Mouse (Mus musculus): ENCODE results near the gene Gm11985. TPM values are rescaled to one million over a fixed set of nuclear protein-coding genes. Genes with fewer than 3 reads are reported as not detected.

Gene Gm11985
- polyA plus RNA-seq, 1 experiment from 2014 or later, result not detected

DNA sequence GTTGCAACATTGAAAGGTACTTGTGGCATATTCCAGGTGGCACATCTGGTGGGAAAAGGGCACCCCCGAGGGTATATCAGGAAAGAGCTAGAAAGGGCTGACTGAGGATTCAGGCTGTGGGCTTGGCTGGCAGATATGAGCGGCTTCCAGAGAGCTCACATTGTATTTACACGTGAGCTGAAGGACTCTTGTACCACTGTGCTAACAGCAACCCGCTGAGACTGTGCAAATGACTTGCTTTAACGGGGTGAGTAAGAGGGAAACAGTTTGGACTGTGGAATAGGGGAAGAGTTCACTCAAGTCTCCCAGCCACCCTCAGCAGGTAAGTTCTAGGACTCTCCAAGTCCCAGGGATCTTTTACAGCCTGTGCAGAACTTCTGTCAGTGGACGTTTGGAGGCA lies 14.7 kb downstream of the Gm11985 start:
- no peaks in the 10 kb centered on the region for H3K36me3 ChIP-seq (ENCODE audit: control insufficient read depth, insufficient read depth, low read length)
- 81% methylated on average over 6 of the region's 6 CpGs for WGBS
- no peak for DNase-seq (ENCODE audit: low spot score, missing footprints)
- no peak overlapping the region for H3K9ac ChIP-seq (ENCODE audit: low read length)
- no peak for ATAC-seq (ENCODE audit: low FRiP score)
- H3K27me3 ChIP-seq (ENCODE audit: control insufficient read depth, insufficient read depth, low read length), result no peaks in the 10 kb centered on the region
- H3K4me1 ChIP-seq (ENCODE audit: control insufficient read depth, insufficient read depth, low read length), result no peaks in the 10 kb centered on the region
- no peak overlapping the region for H3K27ac ChIP-seq (ENCODE audit: low read depth, low read length)
- no peak overlapping the region for H3K4me3 ChIP-seq (ENCODE audit: low read depth, low read length)
- no peaks in the 10 kb centered on the region for H3K9me3 ChIP-seq (ENCODE audit: control insufficient read depth, low read length)
- no peak overlapping the region for H3K4me2 ChIP-seq

DNA sequence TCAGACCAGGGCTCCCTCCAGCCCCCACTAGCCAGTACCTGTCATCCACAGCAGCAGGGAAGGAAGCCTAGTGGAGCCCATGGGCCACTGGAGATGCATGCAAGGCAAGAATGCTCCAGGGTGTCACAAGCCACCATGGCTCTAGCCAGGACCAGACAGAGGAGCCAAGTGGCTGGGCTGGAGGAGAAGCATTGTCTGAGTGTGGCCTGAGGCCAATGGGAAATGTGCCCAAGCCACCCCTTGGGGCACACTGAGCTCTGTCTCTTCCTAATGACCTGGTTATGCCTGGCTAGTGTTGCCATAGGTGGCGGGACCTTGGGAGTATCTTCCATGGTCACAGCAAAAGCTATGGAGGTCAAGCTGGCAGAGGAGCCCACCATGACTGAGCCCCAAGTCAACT lies 18.7 kb downstream of the Gm11985 start:
- Histone ChIP-seq H3K27me3 (ENCODE audit: control insufficient read depth, insufficient read depth, low read length) (no peaks in the 10 kb centered on the region), H3K36me3 (ENCODE audit: control insufficient read depth, insufficient read depth, low read length) (no peaks in the 10 kb centered on the region), H3K4me3 (ENCODE audit: low read depth, low read length) (no peak overlapping the region), H3K9me3 (ENCODE audit: control insufficient read depth, low read length) (no peaks in the 10 kb centered on the region), H3K4me1 (ENCODE audit: control insufficient read depth, insufficient read depth, low read length) (no peaks in the 10 kb centered on the region), H3K4me2 (no peak overlapping the region), H3K9ac (ENCODE audit: low read length) (no peak overlapping the region), H3K27ac (ENCODE audit: low read depth, low read length) (no peak overlapping the region)
- WGBS, result 100% methylated on average over 1 of the region's 1 CpGs
- no peak for DNase-seq (ENCODE audit: low spot score, missing footprints)
- ATAC-seq (ENCODE audit: low FRiP score), result no peak; the same call in 1 of the 2 replicates

DNA sequence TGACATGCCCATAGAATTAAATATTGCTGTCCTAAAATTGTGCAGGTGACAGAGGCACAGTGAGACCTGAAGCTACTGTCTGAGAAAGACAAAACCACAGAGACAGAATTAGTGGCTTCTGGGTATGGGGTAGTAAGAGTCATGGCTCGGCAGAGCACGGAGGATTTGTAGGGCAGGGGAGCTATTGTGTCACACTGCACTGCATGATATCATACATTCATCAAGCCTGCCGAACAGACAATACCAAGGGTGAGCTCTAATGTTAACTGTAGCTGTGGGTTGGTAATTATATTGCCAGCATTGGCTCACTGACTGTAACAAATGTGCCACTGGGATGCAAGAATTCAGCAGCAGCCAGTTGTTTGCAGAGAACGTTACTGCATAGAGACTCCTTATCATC lies 24.0 kb downstream of the Gm11985 start:
- ATAC-seq (ENCODE audit: low FRiP score) (no peak), DNase-seq (ENCODE audit: low spot score, missing footprints) (no peak)
- Histone ChIP-seq H3K36me3 (ENCODE audit: control insufficient read depth, insufficient read depth, low read length) (no peaks in the 10 kb centered on the region), H3K9ac (ENCODE audit: low read length) (no peak overlapping the region), H3K4me3 (ENCODE audit: low read depth, low read length) (no peak overlapping the region), H3K9me3 (ENCODE audit: control insufficient read depth, low read length) (no peaks in the 10 kb centered on the region), H3K27me3 (ENCODE audit: control insufficient read depth, insufficient read depth, low read length) (no peaks in the 10 kb centered on the region), H3K4me1 (ENCODE audit: control insufficient read depth, insufficient read depth, low read length) (peaks cover 10% of the 10 kb centered on the region), H3K27ac (ENCODE audit: low read depth, low read length) (no peak overlapping the region), H3K4me2 (no peak overlapping the region)
- WGBS, result 67% methylated on average over 4 of the region's 4 CpGs

DNA sequence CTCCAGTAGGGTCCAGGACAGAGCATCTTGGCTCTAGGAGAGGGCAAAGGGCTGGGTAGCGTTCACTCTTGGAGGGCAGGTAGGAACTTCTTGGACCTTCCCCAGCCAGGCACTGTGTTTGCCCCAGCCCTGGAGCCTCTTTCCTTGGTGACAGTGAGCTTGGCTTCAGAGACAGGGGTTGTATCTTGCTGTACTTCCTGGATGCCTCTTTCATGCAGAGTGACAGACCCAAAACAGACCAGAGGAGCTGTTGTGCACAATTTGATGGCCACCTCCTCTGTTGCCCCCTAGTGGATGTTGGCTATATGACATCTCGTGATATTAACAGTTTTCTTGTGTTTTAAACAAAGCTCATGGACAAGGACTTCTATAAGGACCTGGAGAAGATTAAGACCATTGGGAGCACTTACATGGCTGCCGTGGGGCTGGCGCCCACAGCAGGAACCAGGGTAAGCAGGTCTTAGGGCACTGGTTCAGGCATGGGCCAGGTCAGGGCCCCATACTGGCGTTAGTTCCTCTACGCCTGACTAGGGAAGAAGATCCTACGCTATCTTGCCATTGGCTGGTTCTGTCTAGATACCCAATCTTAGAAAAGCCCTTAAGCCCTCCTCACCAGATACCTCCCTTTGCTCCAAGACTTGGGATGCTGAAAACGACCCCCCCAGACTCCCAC lies 26.7 kb downstream of the Gm11985 start:
- H3K36me3 ChIP-seq (ENCODE audit: control insufficient read depth, insufficient read depth, low read length), result no peaks in the 10 kb centered on the region
- peak; percentile 90 for DNase-seq (ENCODE audit: low spot score, missing footprints)
- no peak overlapping the region; the same call in 1 of the 2 replicates for H3K27ac ChIP-seq (ENCODE audit: low read depth, low read length)
- H3K9me3 ChIP-seq (ENCODE audit: control insufficient read depth, low read length), result no peaks in the 10 kb centered on the region
- WGBS, result 83% methylated on average over 8 of the region's 8 CpGs
- no peak overlapping the region for H3K4me3 ChIP-seq (ENCODE audit: low read depth, low read length)
- no peak overlapping the region for H3K4me2 ChIP-seq
- no peaks in the 10 kb centered on the region for H3K27me3 ChIP-seq (ENCODE audit: control insufficient read depth, insufficient read depth, low read length)
- H3K9ac ChIP-seq (ENCODE audit: low read length), result no peak overlapping the region
- ATAC-seq (ENCODE audit: low FRiP score), result peak; percentile 47
- H3K4me1 ChIP-seq (ENCODE audit: control insufficient read depth, insufficient read depth, low read length), result peaks cover 10% of the 10 kb centered on the region

DNA sequence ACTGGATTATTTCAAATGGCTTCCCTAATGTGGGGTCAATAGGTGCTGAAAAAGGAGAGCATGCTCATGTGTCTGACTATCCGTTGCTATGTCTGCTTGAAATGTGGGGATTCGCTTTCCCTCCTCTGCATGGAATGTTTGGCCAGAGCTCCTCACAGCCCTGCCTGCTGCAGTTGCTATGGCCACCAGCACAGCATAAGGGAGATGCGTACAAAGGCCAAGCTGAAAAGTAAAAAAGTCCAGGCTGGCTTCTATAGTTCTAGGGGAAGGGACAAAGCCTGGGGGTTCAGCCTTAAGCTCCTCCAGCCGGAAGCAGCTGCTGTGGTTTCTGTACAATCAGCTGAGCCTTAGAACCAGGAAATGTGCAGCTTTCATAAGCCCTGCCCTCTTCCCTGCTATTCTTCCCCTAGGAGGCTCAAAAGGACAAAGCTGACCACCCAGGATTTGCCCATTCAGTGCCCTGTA lies 27.7 kb downstream of the Gm11985 start:
- no peaks in the 10 kb centered on the region for H3K27me3 ChIP-seq (ENCODE audit: control insufficient read depth, insufficient read depth, low read length)
- H3K4me2 ChIP-seq, result no peak overlapping the region
- ATAC-seq (ENCODE audit: low FRiP score) (peak; percentile 84), DNase-seq (ENCODE audit: low spot score, missing footprints) (peak; percentile 89)
- no peak overlapping the region for H3K9ac ChIP-seq (ENCODE audit: low read length)
- peak overlapping the region; percentile 59 for H3K27ac ChIP-seq (ENCODE audit: low read depth, low read length)
- 25% methylated on average over 4 of the region's 4 CpGs for WGBS
- no peaks in the 10 kb centered on the region for H3K9me3 ChIP-seq (ENCODE audit: control insufficient read depth, low read length)
- H3K4me1 ChIP-seq (ENCODE audit: control insufficient read depth, insufficient read depth, low read length), result peaks cover 10% of the 10 kb centered on the region
- H3K36me3 ChIP-seq (ENCODE audit: control insufficient read depth, insufficient read depth, low read length), result no peaks in the 10 kb centered on the region
- H3K4me3 ChIP-seq (ENCODE audit: low read depth, low read length), result no peak overlapping the region

DNA sequence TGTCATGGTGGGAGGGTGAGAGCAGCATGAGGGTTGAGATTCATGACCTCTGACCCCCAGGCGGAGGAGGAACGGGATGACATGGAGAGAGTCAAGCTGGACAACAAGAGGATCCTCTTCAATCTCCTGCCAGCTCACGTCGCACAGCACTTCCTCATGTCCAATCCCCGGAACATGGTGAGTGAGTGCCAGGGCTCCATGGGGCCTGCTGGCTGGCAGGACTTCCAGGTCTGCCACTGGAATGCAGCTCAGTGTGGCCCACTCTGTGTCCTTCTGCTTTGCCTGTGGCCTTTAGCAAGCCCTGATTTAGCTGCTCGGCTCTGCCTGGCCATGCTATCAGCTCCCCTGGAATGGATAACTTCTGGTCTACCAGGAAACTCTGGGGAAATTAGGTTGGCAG lies 28.2 kb downstream of the Gm11985 start:
- no peak overlapping the region for H3K4me3 ChIP-seq (ENCODE audit: low read depth, low read length)
- H3K27ac ChIP-seq (ENCODE audit: low read depth, low read length), result no peak overlapping the region
- no peaks in the 10 kb centered on the region for H3K9me3 ChIP-seq (ENCODE audit: control insufficient read depth, low read length)
- no peak for DNase-seq (ENCODE audit: low spot score, missing footprints)
- peak; percentile 6; the same call in 1 of the 2 replicates for ATAC-seq (ENCODE audit: low FRiP score)
- WGBS, result 66% methylated on average over 6 of the region's 6 CpGs
- no peak overlapping the region for H3K9ac ChIP-seq (ENCODE audit: low read length)
- H3K4me2 ChIP-seq, result no peak overlapping the region
- H3K36me3 ChIP-seq (ENCODE audit: control insufficient read depth, insufficient read depth, low read length), result no peaks in the 10 kb centered on the region
- no peaks in the 10 kb centered on the region for H3K27me3 ChIP-seq (ENCODE audit: control insufficient read depth, insufficient read depth, low read length)
- peaks cover 10% of the 10 kb centered on the region for H3K4me1 ChIP-seq (ENCODE audit: control insufficient read depth, insufficient read depth, low read length)

DNA sequence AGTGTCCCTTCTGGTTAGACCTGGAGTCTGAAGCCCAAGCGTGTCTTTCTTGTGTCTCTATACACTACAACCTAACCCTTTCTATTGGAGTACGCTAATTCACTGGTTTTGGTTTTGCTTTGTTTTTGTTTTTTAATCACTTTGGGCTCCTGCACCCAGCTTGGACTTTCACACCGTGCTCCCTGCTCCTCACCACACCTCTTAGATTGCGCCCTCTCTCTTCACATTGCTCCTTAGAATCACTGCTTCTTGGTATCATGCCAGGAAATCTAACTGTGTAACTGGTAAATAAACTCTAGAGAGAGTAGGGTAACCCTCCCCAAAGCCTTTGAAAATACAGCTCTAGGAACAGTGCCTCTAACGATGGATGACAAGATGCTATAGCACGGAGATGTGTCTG lies 30.2 kb downstream of the Gm11985 start:
- WGBS, result 95% methylated on average over 6 of the region's 6 CpGs
- ATAC-seq (ENCODE audit: low FRiP score) (no peak), DNase-seq (ENCODE audit: low spot score, missing footprints) (no peak)
- Histone ChIP-seq H3K4me1 (ENCODE audit: control insufficient read depth, insufficient read depth, low read length) (peaks cover 10% of the 10 kb centered on the region), H3K27me3 (ENCODE audit: control insufficient read depth, insufficient read depth, low read length) (no peaks in the 10 kb centered on the region), H3K4me2 (no peak overlapping the region), H3K4me3 (ENCODE audit: low read depth, low read length) (no peak overlapping the region), H3K9ac (ENCODE audit: low read length) (no peak overlapping the region), H3K36me3 (ENCODE audit: control insufficient read depth, insufficient read depth, low read length) (no peaks in the 10 kb centered on the region), H3K9me3 (ENCODE audit: control insufficient read depth, low read length) (no peaks in the 10 kb centered on the region), H3K27ac (ENCODE audit: low read depth, low read length) (no peak overlapping the region)

DNA sequence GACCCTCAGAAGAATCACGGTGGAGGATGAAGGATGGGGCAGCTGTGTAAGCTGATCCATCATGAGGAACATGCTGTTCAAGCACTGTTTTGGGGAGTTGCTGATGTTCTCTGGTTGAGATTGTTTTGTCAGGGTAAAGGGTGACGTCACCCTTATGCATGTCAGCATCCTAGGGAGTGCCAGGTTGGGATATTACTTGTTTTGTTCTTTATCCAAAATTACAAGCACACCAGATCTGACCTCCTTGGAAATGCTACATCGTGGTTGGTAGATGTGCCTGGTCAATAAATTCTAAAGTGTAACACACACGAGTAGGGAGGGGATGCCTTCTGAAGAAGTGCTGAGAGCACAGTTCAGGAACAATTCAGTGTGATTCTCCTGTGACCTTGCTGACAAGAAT lies 31.9 kb downstream of the Gm11985 start:
- Histone ChIP-seq H3K36me3 (ENCODE audit: control insufficient read depth, insufficient read depth, low read length) (no peaks in the 10 kb centered on the region), H3K27me3 (ENCODE audit: control insufficient read depth, insufficient read depth, low read length) (no peaks in the 10 kb centered on the region), H3K4me3 (ENCODE audit: low read depth, low read length) (no peak overlapping the region), H3K9me3 (ENCODE audit: control insufficient read depth, low read length) (no peaks in the 10 kb centered on the region), H3K4me1 (ENCODE audit: control insufficient read depth, insufficient read depth, low read length) (peaks cover 10% of the 10 kb centered on the region), H3K27ac (ENCODE audit: low read depth, low read length) (no peak overlapping the region), H3K9ac (ENCODE audit: low read length) (no peak overlapping the region), H3K4me2 (no peak overlapping the region)
- ATAC-seq (ENCODE audit: low FRiP score) (no peak), DNase-seq (ENCODE audit: low spot score, missing footprints) (no peak)
- WGBS, result 81% methylated on average over 4 of the region's 4 CpGs

DNA sequence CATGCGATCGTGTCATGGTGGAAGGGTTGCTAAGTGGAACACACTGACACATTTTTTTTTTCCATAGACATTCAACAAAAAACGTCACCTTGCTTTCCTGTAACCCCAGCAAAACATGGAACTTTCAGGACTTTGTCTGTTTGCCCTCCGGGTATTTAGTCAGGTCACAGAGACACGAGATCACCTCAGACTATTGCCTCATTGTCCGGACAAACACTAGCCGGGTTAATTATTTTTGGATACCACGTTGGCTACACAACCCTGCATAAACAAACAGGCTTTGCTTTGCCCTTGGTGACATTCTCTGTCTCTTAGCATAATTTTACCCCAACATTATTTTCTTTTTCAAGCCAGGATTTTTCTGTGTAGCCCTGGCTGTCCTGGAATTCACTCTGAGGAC lies 35.3 kb downstream of the Gm11985 start:
- H3K4me2 ChIP-seq, result no peak overlapping the region
- 87% methylated on average over 8 of the region's 8 CpGs for WGBS
- no peaks in the 10 kb centered on the region for H3K36me3 ChIP-seq (ENCODE audit: control insufficient read depth, insufficient read depth, low read length)
- H3K4me1 ChIP-seq (ENCODE audit: control insufficient read depth, insufficient read depth, low read length), result no peaks in the 10 kb centered on the region
- DNase-seq (ENCODE audit: low spot score, missing footprints), result no peak
- no peak overlapping the region for H3K4me3 ChIP-seq (ENCODE audit: low read depth, low read length)
- no peak overlapping the region for H3K27ac ChIP-seq (ENCODE audit: low read depth, low read length)
- ATAC-seq (ENCODE audit: low FRiP score), result no peak
- H3K9me3 ChIP-seq (ENCODE audit: control insufficient read depth, low read length), result no peaks in the 10 kb centered on the region
- H3K9ac ChIP-seq (ENCODE audit: low read length), result no peak overlapping the region
- H3K27me3 ChIP-seq (ENCODE audit: control insufficient read depth, insufficient read depth, low read length), result no peaks in the 10 kb centered on the region
